Mouse (Mus musculus): ENCODE measurements around the gene C1qtnf5.

The C1qtnf5 gene

DNA sequence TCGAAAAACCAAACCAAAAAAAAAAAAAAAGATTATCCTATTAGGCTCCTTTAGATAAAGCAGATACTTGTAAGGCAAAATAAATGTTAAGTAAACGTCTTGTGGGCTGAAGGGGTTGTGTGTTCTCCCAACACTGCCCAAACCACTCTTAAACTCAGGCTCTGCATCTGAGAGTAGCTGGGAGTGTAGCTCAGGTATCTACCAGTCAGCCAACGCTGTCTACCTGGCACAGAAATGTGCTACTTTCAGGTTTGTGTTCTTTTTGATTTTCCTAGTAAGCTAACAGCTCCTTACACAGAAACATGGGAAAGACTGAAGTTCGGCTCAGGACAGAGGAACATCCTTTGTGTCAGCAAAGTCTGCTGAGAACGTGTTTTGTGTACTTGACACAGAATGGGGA, 25.2 kb downstream of the C1qtnf5 start:
- no peak for DNase-seq (ENCODE audit: low spot score)

DNA sequence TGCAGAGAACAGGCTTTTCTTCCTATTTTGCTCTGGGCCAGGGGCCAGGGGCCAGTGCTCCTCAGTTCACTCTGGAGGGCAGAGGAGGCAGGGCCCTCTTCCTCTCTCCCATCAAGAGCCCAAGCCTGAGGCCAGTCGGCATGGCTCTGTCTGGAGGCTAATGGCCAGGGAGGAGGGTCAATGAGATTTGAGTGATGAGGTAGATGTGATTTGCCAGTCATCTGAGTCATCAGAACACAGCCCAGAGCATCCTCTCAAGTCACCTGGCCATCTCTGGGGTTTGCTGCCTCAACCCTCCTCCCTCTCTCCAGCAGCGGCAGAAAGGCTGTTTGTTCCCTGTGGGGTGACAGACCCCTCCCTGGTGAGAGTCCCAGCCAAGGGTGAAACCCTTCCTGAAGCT, 26.2 kb downstream of the C1qtnf5 start:
- DNase-seq (ENCODE audit: low spot score) = no peak

DNA sequence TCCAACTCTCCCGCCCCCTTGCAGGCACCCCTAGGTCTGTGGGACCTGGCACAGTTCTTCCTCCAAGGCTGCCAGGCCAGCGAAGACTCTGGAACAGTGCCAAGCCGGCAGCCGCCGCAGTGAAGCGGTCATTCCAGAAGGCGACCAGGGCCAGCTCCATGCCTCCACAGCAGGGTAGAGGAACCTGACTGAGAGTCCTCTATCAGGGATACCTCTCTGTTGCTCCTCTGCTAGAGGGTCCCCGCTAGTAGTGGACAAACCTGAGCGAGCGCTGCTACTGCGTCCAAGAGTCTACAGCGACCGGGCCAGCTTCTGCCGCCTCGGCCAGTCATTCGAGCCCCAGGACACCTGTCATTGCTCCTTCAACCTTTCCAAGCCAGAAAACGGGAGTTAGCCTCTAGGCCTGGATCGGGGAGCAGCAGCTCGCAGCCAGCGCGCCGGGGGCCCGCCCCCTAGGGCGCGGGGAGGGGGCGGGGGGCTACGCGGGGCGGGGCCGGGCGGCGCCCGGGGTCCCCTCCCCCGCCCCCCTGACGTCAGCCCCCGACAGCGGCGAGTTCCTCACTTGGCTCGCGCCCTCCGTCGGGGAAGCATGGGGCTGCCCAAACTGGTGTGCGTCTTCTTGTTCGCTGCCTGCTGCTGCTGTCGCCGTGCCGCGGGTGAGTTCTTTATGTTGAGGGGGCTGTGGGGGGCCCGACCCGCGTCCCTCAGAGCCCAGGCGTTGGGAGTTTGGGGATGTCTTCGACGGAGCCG, 27.2 kb downstream of the C1qtnf5 start, which contains the start of gene Mcam:
TSS of gene Mcam (plus strand) at position 369 of the 750 bp plus-strand sequence.
- DNase-seq (ENCODE audit: low spot score) = no peak

DNA sequence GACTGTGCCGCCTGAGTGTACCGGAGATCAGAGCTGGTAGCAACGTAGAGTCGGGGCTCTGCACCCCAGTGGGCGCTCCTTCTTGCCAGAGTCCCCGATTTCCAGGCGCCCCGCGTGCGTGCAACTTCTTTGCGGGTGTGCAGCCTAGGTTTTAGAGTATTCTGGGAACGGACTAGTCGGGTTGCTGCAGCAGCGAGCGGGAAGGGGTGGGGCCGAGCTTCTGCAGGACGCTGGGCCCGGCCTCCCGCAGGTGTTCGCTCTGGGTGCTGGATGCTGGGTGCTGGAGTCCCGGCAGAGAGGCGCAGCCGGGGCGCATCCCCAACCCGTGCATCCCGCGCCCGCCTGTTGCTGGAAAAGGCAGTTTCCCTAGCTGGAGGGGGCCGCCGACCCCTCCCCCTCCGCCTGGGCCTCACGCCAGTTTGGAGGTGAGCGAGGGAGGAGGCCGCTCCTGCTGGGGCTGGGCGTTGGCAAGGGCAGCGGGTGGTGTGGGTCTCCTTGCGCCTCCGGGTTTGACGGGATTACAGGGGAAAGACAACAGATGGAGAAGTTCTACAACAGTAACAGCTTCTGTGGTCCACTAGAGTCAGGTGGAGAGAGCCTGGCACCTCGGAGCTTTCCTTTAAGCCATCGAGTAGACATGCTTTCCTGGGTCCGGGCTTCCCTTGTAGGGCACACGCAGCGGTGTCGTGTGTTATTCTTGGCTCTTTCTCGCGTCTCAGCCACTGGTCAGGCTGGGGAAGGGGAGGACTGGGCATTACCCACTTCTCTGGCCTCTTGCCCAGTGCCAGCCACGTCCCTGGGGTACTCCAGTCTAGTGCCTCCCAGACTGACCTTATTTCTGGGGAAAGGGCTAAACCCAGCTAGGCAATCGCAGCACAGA, 28.0 kb downstream of the C1qtnf5 start:
- DNase-seq (ENCODE audit: low spot score) = no peak

DNA sequence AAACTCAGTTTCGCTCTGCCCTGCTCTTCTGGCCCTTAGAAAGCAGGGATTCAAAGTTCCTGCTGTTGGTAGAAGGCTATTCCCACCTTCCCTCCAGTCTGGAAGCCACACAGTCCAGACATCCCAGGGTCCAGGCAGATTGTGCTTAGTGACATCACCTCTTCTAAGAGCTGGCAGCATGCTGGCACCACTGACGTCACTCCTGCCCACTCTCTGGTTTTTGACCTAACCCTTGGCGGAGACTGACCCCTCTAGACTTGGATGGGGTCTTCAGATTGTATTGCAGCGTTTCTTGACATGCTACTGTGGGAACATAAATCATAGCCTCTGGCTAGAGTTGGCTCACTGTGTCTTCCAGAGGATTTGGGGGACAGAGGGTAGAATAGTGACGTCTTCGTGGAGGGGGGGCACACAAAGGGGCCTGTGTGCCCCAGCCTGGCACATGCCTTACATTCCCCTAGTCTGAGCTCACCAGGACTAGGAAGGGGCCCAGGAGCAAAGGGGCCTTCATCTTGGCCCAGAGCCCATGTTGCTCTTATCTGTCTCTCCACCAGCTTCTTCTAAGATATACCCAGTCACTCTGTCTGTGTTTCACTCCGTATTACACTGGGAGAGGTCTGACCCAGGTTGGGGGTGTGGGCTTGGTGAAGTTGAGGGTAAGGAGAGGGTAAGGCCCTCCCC, 28.8 kb downstream of the C1qtnf5 start:
- no peak for DNase-seq (ENCODE audit: low spot score)

DNA sequence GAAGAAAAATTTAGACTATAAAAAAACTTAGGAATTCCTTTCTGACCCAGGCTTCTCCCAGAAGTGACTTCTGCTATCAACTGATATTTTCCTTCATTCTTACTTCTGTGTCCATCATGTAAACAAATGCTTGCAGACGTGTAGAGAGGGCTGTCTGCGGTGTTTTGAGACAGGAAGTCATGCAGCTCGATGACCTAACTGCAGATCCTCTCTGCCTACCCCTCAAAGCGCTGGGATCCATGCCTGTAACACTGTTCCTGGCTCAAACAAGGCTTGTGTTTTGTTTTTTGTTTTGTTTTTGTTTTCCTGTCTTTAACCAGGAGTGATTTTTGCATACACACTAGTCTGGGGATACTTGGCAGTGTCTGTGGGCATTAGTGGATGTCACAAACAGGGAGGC, 30.8 kb downstream of the C1qtnf5 start:
- DNase-seq (ENCODE audit: low spot score) = no peak

DNA sequence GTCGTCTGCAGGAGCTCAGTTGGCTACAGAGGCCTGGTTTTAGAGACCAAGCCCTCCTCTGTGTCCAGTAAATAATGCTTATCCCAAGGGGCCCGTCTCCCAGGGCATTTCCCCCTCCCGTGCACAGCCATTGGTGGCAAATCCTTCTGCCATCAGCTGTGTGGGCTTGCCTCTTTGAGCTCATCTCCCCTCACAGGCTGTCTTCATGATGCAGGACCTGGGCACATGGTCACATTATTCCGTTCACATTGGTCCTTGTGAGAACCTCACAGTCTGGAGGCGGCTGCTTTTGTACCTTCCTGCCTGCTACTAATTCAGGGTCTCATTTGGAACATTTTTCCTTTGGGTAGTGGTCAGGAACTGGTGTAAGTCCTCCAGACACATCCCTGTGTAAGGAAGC, 34.9 kb downstream of the C1qtnf5 start:
- no peak for DNase-seq (ENCODE audit: low spot score)

DNA sequence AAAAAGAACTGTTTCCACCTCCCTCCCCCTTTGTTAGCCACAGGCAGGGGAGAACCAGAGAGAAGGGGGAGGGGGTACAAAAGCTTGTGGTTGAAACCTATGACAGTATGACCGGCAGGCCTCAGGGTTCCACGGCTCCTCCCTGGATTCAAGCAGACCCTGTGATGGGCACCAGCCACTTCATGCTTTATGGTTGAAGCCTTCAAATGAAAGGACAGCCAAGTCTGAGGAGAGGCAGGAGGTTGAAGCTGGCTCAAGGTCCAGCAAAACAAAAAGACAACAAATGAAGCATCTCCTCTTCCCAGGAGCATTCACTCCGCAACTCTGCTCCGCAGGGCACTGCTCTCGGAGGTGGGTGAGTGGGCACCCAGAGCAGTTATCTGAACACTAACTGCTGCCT, 36.4 kb downstream of the C1qtnf5 start:
- DNase-seq (ENCODE audit: low spot score) = no peak

DNA sequence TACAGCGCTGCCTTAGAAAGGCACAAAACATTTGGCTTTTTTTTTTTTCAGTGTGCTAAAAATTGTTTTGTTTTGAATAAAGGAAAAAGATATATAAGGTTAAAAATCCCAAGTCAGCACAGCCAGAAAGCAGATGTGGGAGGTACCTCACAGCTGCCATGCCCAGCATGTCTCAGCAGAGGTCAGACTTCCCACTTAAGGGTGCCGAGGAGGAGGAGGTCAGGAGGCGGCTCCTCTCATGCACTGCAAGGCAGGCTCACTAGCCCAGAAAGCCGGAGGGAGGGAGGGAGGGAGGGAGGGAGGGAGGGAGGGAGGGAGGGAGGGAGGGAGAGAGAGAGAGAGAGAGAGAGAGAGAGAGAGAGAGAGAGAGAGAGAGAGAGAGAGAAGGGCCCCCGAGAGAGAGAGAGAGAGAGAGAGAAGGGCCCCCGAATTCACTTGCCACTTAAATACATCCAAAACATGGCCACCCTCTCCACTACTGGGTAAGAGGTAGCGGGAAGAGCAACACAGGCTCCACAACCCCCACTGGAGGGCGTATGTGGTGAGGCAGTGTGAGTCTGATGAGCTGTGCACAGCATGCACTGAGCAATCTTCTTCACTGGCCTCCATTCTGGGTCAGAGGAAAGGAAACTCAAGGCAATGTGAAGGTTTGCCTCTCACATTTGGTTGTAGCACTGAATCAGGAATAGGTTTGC, 37.1 kb downstream of the C1qtnf5 start:
- no peak for DNase-seq (ENCODE audit: low spot score)

DNA sequence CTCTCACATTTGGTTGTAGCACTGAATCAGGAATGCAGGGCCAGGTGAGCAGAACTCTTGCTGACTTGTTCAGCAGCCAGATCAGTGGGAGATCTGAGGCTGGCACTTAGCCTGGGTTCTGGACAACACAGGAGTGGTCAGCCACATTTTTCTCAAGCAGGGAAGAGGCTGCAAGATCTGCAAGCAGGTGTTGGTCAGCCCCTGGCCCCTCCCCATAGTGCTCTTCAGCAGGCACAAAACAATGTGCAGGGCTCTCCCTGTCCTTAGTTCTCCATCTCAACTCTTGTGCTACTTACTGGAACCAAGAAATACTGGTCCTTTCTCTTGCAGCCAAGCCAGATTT, 37.6 kb downstream of the C1qtnf5 start:
- no peak for DNase-seq (ENCODE audit: low spot score)

DNA sequence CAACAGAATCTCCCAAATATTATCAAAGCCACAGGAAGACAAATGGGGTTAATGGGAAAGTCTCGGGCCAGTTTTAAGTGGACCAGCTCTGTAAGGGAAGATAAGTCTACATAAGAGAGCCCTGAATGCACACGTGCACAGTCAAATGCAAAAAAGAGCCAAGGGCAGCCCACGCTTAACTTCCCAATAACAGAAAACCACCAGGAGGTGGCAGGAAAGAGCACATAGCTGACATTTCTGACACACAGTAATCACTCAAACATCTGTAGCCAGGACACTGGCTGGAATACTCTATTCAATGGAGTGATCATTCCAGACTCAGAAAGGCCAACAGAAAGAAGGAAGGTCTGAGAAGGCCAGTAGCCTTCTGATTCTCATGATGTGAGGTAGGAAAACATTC, 40.2 kb downstream of the C1qtnf5 start:
- no peak for DNase-seq (ENCODE audit: low spot score)

Measured in lung, postnatal 25 days (tissue).